Mouse (Mus musculus) hematopoietic multipotent progenitor cell, adult 10-12 weeks (in vitro differentiated cells): ENCODE results near the gene Slc39a2. TPM values are rescaled to one million over a fixed set of nuclear protein-coding genes. Genes with fewer than 3 reads are reported as not detected.

Source experiments
- polyA plus RNA-seq: library from polyadenylated mRNA; stranded (reverse); fragments of >175 nt; gene quantifications from 2 replicates; pipeline ENCODE4 v1.2.3, GENCODE M21; 2012; ENCODE audit warnings: low replicate concordance

The Slc39a2 gene
- 0.09 TPM in 1 of 2 replicates, not detected in the other for polyA plus RNA-seq

GRCm38 (mm10) chr14:51892191-51892939 is at the start of gene Slc39a2:
Gene Slc39a2, plus strand, starts transcription at chr14:51892889.

GRCm38 (mm10) chr14:51853399-51853798 is 39.3 kb upstream of the Slc39a2 start, which contains the start of gene Ear6:
Gene Ear6, plus strand, starts transcription at chr14:51853699.

GRCm38 (mm10) chr14:51884598-51885331 is 7.9 kb upstream of the Slc39a2 start, which contains the start of gene Mettl17:
Gene Mettl17, plus strand, starts transcription at chr14:51884842.

GRCm38 (mm10) chr14:51913960-51914762 is 21.5 kb downstream of the Slc39a2 start, which contains the start of gene Ndrg2:
Gene Ndrg2, minus strand, starts transcription at chr14:51914158.

GRCm38 (mm10) chr14:51918125-51918524 is 25.4 kb downstream of the Slc39a2 start, which contains the start of gene Tppp2:
Gene Tppp2, plus strand, starts transcription at chr14:51918425.

GRCm38 (mm10) chr14:51922571-51922865 is 29.8 kb downstream of the Slc39a2 start, which contains the start of gene Rnase13:
Gene Rnase13, minus strand, starts transcription at chr14:51922773.

Other genes starting within 250 kb of the Slc39a2 start
- gene Gm17079, start 197.4 kb upstream of the Slc39a2 start, polyA plus RNA-seq, result not detected in 2 replicates
- gene Gm5800, start 175.7 kb upstream of the Slc39a2 start, polyA plus RNA-seq, result not detected in 2 replicates
- gene Ang4, start 119.3 kb upstream of the Slc39a2 start, polyA plus RNA-seq, result not detected in 2 replicates
- gene AY358078, start 92.8 kb upstream of the Slc39a2 start, polyA plus RNA-seq, result not detected in 2 replicates
- gene Ear6, start 39.2 kb upstream of the Slc39a2 start, polyA plus RNA-seq, result not detected in 2 replicates
- 3.5 and 39.0 TPM in 2 replicates for gene Mettl17, start 8.0 kb upstream of the Slc39a2 start, polyA plus RNA-seq
- gene Ndrg2, start 21.3 kb downstream of the Slc39a2 start, polyA plus RNA-seq, result 3.1 and 7.2 TPM in 2 replicates
- not detected in 2 replicates for gene Tppp2, start 25.5 kb downstream of the Slc39a2 start, polyA plus RNA-seq
- not detected in 2 replicates for gene Rnase13, start 29.9 kb downstream of the Slc39a2 start, polyA plus RNA-seq
- gene Arhgef40, start 91.8 kb downstream of the Slc39a2 start, polyA plus RNA-seq, result 15.3 and 30.0 TPM in 2 replicates
- gene Tmem253, start 122.8 kb downstream of the Slc39a2 start, polyA plus RNA-seq, result not detected in 2 replicates
- gene Zfp219, start 127.8 kb downstream of the Slc39a2 start, polyA plus RNA-seq, result 35.0 and 79.9 TPM in 2 replicates
- not detected in 2 replicates for gene Olfr221, start 149.6 kb downstream of the Slc39a2 start, polyA plus RNA-seq
- gene Hnrnpc, start 211.1 kb downstream of the Slc39a2 start, polyA plus RNA-seq, result 12.0 and 24.1 TPM in 2 replicates
- 6.8 and 11.8 TPM in 2 replicates for gene Rpgrip1, start 217.8 kb downstream of the Slc39a2 start, polyA plus RNA-seq